Mouse (Mus musculus) ES-E14 (cell line): ENCODE measurements at regions not wholly inside any gene's neighbourhood (a gene's known extent, or its start where the extent isn't known, plus 50 kb on each side); places are given as distances from the start of the nearest gene placed in this dataset.

Experiments used
- CHD2 ChIP-seq: IDR thresholded peaks from 2 replicates; pipeline ENCODE4 v1.6.1; 2014; ENCODE audit warnings: mild to moderate bottlenecking, low read depth, low read length, inconsistent platforms
- HCFC1 ChIP-seq: IDR thresholded peaks from 2 replicates; pipeline ENCODE4 v1.6.1; 2012; ENCODE audit warnings: low read length, inconsistent platforms, borderline replicate concordance; ENCODE audit not compliant: insufficient read depth
- MAFK ChIP-seq: IDR thresholded peaks from 2 replicates; pipeline ENCODE4 v1.6.1; 2014; ENCODE audit warnings: mild to moderate bottlenecking, low read depth, low read length, inconsistent platforms; ENCODE audit not compliant: insufficient read depth
- ZC3H11A ChIP-seq: IDR thresholded peaks from 2 replicates; pipeline ENCODE4 v1.6.1; 2012; ENCODE audit warnings: low read depth, mild to moderate bottlenecking, inconsistent platforms, low read length, borderline replicate concordance
- ZNF384 ChIP-seq: IDR thresholded peaks from 2 replicates; pipeline ENCODE4 v1.6.1; 2012; ENCODE audit warnings: low read depth, low read length, inconsistent platforms

DNA sequence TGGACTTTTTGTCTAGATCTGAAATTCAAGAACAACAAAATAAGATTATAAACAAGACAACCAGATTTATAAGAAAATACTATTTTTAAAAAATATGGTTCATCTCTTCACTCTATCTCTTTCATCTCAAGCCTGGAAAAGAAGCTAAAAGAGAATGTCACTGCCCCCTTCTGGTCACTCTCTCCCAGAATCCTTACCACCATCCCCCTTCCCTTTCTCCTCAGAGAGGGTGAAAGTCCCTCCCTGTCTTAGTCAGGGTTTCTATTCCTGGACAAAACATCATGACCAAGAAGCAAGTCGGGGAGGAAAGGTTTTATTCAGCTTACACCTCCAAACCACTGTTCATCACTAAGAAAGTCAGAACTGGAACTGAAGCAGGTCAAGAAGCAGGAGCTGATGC is 1040.7 kb downstream of the Adgrl3 start:
- TF ChIP-seq CHD2 = no peak
- no peak for TF ChIP-seq MAFK
- no peak for TF ChIP-seq ZNF384
- TF ChIP-seq HCFC1 = no peak
- 0 out of 2 replicates have a peak, but pooled peaks have one; percentile 19 for TF ChIP-seq ZC3H11A
